Mouse (Mus musculus) fat pad, adult 2 months (tissue): Measurements from ENCODE around the gene Slc35f1.

Experiments
- DNase-seq: peaks from one replicate; pipeline ENCODE4 v3.0.0-alpha.2; 2011; ENCODE audit warnings: low read depth, low spot score; ENCODE audit errors: extremely low read depth

Gene Slc35f1

DNA sequence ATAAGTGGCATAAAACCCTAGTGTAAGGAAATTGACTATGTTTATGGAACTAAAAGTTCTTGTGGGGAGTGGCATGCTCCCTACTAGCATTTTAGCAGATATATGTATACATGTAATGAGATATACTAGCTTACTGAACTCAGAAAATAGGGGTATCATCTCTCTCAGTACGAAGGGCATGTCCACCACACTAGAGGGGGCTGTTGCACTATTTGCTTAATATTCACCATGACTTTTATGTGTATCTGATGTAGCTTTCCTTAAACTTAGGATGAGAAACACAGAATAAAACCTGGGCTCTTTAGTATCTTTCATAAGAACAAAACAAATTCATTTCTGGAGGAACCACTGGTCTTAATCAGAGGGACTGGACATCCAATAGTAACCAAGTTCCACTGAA is 397.5 kb downstream of the Slc35f1 start:
- no peak for DNase-seq

DNA sequence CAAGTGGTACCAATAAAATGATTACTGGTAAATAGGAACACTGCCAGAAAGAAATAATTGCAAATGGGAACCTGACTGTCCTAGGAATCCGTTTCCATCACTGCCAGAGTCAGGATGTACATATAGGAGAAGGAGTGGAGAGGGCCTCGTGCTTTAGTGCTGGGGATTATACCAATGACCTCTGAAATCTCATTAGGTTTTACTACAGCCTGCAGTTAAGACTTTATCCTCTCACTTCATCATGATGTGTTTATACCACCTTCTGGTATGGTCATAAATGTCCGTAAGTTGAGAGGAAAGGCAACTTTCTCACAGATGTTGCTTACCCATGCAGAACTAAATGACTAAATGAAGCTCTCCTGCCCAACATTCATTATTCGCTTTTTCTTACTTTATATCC is 401.2 kb downstream of the Slc35f1 start:
- no peak for DNase-seq

DNA sequence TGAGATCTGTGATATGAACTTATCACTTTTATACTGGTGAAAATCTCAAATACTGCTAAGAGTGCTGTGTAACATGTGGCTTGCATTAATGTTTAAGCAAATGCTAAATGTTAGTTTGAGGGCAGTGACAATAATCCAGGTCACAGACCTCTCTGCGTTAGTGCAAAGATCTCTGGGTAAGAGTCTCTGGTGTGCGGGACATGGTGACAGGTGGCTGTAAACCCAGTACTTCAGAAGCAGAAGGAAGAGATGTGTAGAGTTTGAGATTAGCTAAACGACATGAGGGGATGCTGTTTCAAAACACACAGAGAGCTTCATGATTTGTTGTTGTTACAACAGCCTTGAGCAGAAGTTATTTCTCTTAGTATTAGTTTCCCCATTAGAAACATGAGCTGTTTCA is 406.1 kb downstream of the Slc35f1 start:
- no peak for DNase-seq

DNA sequence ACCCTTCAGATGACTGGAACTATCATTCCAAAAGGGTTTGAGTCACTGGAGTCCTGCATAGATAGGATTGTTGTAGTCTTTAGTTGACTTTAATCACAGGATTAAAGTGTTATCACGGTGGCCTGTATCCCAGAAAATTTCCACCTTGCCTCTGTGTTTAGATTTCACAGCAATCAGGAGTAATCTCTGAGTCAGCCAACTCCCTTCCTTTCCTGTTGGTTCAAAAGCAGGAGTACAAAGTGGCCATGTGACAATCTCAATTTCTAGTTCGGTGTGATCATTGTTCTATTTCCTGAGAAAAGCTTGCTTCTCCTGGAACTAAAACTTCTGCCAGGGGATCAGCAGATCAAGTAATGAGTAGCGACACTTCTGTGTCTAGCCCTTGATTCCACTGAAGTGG is 410.5 kb downstream of the Slc35f1 start:
- no peak for DNase-seq

DNA sequence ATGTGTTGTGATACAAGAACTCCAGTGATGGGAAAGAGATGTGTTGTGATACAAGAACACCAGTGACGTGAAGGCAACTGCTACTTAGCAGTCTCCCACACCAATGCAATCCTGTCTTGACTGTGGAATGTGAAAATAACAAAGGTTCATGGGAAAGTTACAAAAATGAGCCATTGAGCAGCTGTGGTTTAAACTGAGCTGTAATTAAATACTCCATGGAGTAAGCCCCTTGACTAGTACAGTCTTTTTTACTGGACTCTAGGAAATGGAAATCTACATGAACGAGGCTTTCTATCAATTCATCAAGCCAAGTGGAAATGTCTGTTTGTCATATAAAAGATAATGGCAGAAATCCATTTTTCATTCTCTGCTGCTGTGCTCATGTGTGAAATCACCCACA is 411.1 kb downstream of the Slc35f1 start:
- DNase-seq = no peak

DNA sequence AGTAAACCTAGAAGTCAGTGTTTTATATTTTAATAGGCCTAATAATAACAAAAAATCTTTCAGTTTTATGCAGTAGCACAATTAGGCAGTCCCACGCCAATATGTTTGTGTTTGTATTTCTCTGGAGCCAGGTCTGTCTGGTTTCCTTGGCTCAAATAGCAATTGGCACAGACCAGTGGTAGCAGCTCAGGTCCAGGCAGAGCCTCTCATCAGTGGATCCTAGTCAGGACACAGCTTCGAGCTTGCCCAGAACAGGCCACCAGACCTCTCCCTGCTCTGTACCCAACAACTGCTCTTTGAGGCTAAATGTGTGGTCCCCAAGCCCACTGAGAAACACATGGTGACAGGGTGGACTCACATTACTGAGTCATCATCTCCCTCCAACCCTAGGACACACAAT is 412.1 kb downstream of the Slc35f1 start:
- DNase-seq = no peak

DNA sequence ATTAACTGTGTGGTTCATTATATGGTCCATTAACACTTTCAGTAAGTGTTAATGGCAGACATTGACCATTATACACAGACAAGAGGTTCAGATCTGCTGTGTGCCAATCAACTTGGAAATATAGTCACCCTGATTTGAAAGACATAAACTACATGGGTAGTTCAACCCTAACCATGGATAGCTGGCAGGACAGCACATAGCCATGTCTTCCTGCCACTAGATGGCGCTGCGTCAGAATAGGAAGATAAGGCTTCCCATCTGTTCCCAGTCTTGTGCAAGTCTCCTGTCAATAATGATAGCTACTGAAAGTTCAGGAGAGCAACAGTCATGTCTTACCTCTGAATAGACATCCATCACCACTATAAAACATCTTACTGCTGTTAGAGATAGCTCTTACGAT is 424.7 kb downstream of the Slc35f1 start:
- DNase-seq = no peak

DNA sequence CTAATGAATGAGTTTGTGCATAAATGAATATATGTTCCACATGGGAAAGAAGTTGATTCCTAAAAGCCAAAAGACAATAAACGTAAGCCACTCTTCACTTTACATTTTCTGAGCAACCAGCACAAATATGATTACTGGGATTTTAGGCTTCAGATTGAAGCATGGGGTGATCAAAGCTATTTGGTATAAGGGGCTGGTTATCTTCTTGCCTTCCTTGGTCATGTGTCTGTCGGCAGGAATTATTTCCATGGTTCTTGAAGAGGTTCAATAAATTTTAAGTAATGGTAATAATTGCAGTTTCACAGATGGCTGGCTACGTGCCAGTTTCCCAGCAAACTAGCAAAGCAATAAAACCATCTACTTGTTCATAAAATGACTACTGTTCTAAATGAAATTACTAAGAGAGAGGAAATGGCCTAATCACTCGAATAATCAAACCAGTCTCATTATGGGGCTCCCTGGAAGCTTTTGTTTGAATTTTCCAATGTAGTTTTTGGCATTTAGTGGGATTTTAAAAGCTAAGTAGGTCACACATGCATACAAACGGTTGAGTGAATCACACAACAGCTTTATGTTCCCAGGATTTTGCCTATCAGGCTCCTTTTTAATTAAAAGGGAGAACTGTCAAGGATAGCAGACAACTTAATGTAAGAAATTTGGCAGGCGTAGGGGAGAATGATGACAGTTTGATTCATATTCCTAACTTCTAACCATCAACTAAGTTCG is 425.5 kb downstream of the Slc35f1 start:
- no peak for DNase-seq

DNA sequence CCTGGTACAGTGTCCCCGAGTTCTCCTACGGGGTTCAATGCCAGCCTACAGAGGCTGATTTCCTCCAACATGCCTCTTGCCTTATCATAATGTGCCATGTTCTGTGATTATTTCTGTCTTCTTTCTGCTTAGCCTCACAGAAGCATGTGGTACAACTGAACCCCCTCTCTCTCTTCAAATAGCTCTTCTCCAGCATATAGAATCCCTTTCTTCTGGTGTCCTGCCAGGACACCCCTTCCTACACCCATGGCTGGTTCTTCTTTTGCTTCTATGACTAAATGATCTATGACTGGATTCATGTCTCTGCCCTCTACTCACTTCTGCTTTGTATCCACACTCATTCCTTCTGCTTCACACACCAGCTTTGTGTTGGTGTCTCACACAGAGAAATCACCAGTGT is 430.3 kb downstream of the Slc35f1 start:
- DNase-seq = no peak

DNA sequence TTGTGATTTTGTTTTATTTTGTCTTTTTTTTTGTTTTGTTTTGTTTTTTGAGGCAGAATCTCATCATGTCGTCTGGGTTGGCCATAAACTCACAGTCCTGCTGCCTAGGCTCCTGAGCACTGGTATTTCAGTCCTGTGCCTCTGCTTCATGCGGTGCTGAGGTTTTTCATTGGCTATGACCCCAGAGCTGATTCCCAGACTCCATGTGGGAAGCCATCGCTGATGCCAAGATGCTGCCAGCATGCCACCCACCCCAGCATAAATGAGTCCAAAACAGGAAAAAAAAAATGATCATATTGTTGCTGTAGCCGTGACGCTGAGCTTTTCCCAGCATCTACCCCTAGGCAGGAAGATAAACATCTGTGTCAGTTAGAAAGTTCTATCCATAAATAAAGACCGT is 434.0 kb downstream of the Slc35f1 start:
- DNase-seq = no peak

DNA sequence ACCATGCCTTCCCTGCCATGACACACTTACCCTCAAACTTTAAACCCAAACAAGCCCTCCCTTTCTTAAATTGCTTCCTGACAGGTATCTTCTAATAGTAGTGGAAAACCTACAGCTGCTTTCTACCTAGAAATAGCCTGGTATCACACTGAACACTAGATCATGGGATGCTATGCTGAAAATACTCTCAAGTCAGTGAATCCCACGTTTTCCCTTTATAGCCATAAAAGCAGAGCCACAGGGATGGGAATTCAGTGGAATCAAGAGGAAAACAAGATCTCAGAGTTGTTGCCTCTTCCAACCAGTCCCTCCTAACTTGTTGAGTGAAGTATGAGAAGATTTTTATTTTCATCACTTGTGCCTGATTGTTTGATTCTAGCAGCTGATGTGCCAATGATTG is 442.4 kb downstream of the Slc35f1 start:
- no peak for DNase-seq

DNA sequence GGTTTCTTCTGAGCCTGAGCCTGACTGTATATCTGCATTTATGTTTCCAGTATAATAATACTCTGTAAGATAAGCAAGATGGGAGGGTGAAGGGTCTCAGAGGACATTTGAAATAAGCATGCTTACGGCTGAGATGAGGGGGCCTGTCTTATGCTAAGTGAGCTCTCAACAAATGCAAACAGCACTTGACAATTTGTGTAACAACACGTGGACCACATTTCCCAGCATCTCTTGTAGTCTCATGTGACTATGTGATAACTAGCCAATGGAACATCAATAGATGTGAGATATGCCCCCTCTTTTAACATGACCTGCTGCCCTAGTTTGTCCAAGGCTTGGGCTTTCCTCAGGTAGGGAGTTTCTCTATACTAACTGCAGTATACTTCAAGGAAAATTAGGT is 460.0 kb downstream of the Slc35f1 start:
- DNase-seq = no peak

DNA sequence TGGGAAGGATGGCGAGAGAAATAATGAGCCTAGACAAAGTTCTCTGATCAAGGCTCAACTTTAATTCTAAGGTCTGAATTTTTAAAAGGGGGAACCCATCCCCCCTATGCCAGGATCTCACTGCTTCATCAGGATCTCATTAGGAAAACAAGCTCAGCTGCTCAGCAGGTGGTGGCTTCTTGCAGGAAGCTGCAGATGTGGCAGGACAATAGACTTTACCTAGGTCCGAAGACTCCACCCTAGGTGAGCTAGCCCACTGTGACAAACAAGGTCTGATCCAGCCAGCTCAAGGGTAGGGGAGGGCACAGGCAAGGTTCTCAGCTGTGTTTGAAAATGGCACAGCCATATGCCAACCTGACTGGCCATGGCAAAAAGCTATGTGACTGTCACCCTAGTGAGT is 460.6 kb downstream of the Slc35f1 start:
- no peak for DNase-seq

DNA sequence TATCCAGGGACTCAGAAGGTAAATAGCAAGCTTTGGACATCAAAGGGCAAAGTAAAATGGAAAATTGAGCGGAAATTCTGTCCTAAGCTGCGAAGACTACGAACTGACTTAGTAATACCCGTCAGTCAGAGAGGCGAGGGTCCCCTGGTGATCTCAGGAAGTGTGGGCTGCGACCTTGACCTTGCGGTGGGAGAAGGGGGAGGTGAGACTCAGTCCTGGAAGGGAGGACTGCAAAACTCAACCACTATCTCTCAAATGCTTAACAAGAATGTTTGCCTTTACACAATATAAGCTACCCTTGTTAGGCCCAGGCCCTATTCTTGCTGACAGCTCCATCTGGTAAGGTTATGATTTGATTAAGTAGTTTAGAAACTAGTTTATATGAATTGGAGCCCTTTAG is 466.0 kb downstream of the Slc35f1 start:
- no peak for DNase-seq

DNA sequence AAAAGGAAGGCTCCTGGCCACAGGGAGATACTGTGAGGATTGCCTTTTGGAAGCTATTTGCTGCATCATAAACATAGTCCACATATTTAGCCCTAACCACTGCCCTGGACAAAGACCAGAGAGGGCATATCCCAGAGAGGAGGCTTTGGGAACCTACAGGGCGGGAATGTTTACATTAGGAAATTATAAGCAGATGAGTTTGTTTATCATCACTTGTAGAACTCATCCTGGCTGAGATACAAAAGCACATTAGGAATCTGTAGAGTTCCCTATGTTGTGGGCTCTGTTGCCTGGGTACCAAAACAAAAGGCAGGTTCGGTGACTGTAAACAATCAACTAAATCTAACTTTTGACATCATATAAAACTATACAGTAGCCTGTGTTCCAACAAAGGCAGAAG is 467.4 kb downstream of the Slc35f1 start:
- DNase-seq = no peak
